Mouse (Mus musculus) erythroblast, embryonic 14.5 days (primary cell): ENCODE measurements around the gene Prcp.

Experiments used
- GATA1 ChIP-seq: IDR thresholded peaks from 2 replicates; pipeline ENCODE4 v1.6.1; 2012; ENCODE audit warnings: low read length, inconsistent platforms, mixed read lengths
- TAL1 ChIP-seq: IDR thresholded peaks from 3 replicates; pipeline ENCODE4 v1.6.1; 2012; ENCODE audit warnings: low read length, inconsistent platforms, mixed read lengths

- TF ChIP-seq GATA1 = no peak
- no peak for TF ChIP-seq TAL1
Measured at GRCm38 (mm10) chr7:92866526-92866925, 7.7 kb upstream of the Prcp start.
